Mouse (Mus musculus) liver, embryonic 11.5 days (tissue): ENCODE data around the gene Aldh6a1. TPM values are rescaled to one million over a fixed set of nuclear protein-coding genes. Genes with fewer than 3 reads are reported as not detected.

Experiments used
- ATAC-seq: fragments of 200-750 bp; cut with Nextera tagmentation; replicated peaks from 2 replicates; pipeline ENCODE4 v1.8.0; 2017; ENCODE audit warnings: moderate number of reproducible peaks, mild to moderate bottlenecking, moderate TSS enrichment, moderate library complexity; ENCODE audit not compliant: low FRiP score
- DNase-seq: peaks from one replicate; pipeline ENCODE4 v3.0.0-alpha.2; 2017; ENCODE audit warnings: low spot score
- H3K27ac ChIP-seq: fragments of 300-500 bp; sonication (generic); 2 replicates; pipeline ENCODE4 v1.5.1; 2014; ENCODE audit warnings: mild to moderate bottlenecking, low read depth, low read length, control low read depth
- H3K27me3 ChIP-seq: fragments of 300-500 bp; sonication (generic); replicated peaks from 2 replicates; pipeline ENCODE4 v1.6.1; 2014; ENCODE audit warnings: low read length, mixed read lengths; ENCODE audit not compliant: control insufficient read depth, insufficient read depth
- H3K36me3 ChIP-seq: fragments of 300-500 bp; sonication (generic); 2 replicates; pipeline ENCODE4 v1.6.1; 2014; ENCODE audit warnings: mild to moderate bottlenecking, low read length, moderate library complexity, mixed read lengths; ENCODE audit not compliant: control insufficient read depth, insufficient read depth
- H3K4me1 ChIP-seq: fragments of 300-500 bp; sonication (generic); replicated peaks from 2 replicates; pipeline ENCODE4 v1.6.1; 2014; ENCODE audit warnings: low read length, mixed read lengths; ENCODE audit not compliant: control insufficient read depth, insufficient read depth
- H3K4me2 ChIP-seq: fragments of 300-500 bp; sonication (generic); 2 replicates; pipeline ENCODE4 v1.6.1; 2014; ENCODE audit warnings: mild to moderate bottlenecking, control low read depth, moderate library complexity
- H3K4me3 ChIP-seq: fragments of 300-500 bp; sonication (generic); 2 replicates; pipeline ENCODE4 v1.5.1; 2014; ENCODE audit warnings: low read depth, low read length, control low read depth
- H3K9ac ChIP-seq: fragments of 300-500 bp; sonication (generic); 2 replicates; pipeline ENCODE4 v1.6.1; 2014; ENCODE audit warnings: low read depth, low read length, control low read depth
- H3K9me3 ChIP-seq: fragments of 300-500 bp; sonication (generic); 2 replicates; pipeline ENCODE4 v1.6.1; 2016; ENCODE audit warnings: low read length, inconsistent platforms, mixed read lengths; ENCODE audit not compliant: control insufficient read depth
- WGBS: fragments of 180-500 bp; shearing (Covaris S2); extraction: QIAGEN DNeasy Blood & Tissue Kit; methylation state at CpG from one replicate; pipeline ENCODE4 v1.1.7; 2014; 5-methylcytosine and 5-hydroxymethylcytosine counted together
- polyA plus RNA-seq: library from polyadenylated mRNA; unstranded; fragments of >200 nt; fragmentation: Nextera tagmentation; extraction: Ambion mirVana; gene quantifications from 2 replicates; pipeline ENCODE4 v1.2.1, GENCODE M21; 2014

Aldh6a1 gene
- polyA plus RNA-seq, result 21.5 and 25.7 TPM in 2 replicates

- DNase-seq (peak; percentile 92), ATAC-seq (peak; percentile 97)
- Histone ChIP-seq H3K27ac (peak within 1 kb of the TSS; percentile 70), H3K4me2 (peak within 1 kb of the TSS; percentile 82), H3K4me3 (peak within 1 kb of the TSS; percentile 88), H3K9me3 (no peaks in the 10 kb centered on the region), H3K27me3 (no peaks in the 10 kb centered on the region), H3K9ac (peak within 1 kb of the TSS; percentile 85), H3K4me1 (peaks cover 16% of the 10 kb centered on the region), H3K36me3 (no peaks in the 10 kb centered on the region)
- under 1% methylated on average over 49 of the region's 49 CpGs for whole genome bisulfite sequencing
Measured at GRCm38 (mm10) chr12:84450718-84451646, at the start of gene Aldh6a1, which contains the start of gene Lin52. TSS of gene Aldh6a1 (minus strand) at chr12:84451004. TSS of gene Lin52 (plus strand) at chr12:84451422.

GRCm38 (mm10) chr12:84496795-84497194 is 46.0 kb upstream of the Aldh6a1 start:
- DNase-seq (no peak), ATAC-seq (no peak)
- H3K27me3 ChIP-seq, result no peaks in the 10 kb centered on the region
- 84% methylated on average over 1 of the region's 1 CpGs for WGBS
- no peaks in the 10 kb centered on the region for H3K36me3 ChIP-seq
- peaks cover 2% of the 10 kb centered on the region; the same call in 1 of the 2 replicates for H3K4me1 ChIP-seq
- no peak overlapping the region for H3K4me3 ChIP-seq
- no peaks in the 10 kb centered on the region for H3K9me3 ChIP-seq
- no peak overlapping the region for H3K4me2 ChIP-seq
- H3K9ac ChIP-seq, result no peak overlapping the region
- no peak overlapping the region for H3K27ac ChIP-seq

- DNase-seq, result no peak
- Histone ChIP-seq H3K4me2 (no peak overlapping the region), H3K9me3 (no peaks in the 10 kb centered on the region), H3K4me1 (peaks cover 4% of the 10 kb centered on the region; the same call in 1 of the 2 replicates), H3K4me3 (no peak overlapping the region), H3K9ac (no peak overlapping the region), H3K27me3 (no peaks in the 10 kb centered on the region), H3K36me3 (no peaks in the 10 kb centered on the region), H3K27ac (no peak overlapping the region)
- WGBS, result 46% methylated on average over 8 of the region's 8 CpGs
- ATAC-seq, result no peak
Measured at GRCm38 (mm10) chr12:84487324-84488056, 36.7 kb upstream of the Aldh6a1 start.

GRCm38 (mm10) chr12:84482778-84483585 is 32.2 kb upstream of the Aldh6a1 start:
- no peak overlapping the region for H3K4me3 ChIP-seq
- WGBS, result 82% methylated on average over 14 of the region's 14 CpGs
- no peak overlapping the region for H3K4me2 ChIP-seq
- H3K27me3 ChIP-seq, result no peaks in the 10 kb centered on the region
- H3K9me3 ChIP-seq, result no peaks in the 10 kb centered on the region
- peaks cover 4% of the 10 kb centered on the region; the same call in 1 of the 2 replicates for H3K4me1 ChIP-seq
- no peak for DNase-seq
- H3K36me3 ChIP-seq, result no peaks in the 10 kb centered on the region
- no peak overlapping the region for H3K27ac ChIP-seq
- peak; percentile 31 for ATAC-seq
- H3K9ac ChIP-seq, result no peak overlapping the region

- Histone ChIP-seq H3K27ac (no peak overlapping the region), H3K4me2 (no peak overlapping the region), H3K9ac (no peak overlapping the region), H3K27me3 (no peaks in the 10 kb centered on the region), H3K4me1 (no peaks in the 10 kb centered on the region; the same call in 1 of the 2 replicates), H3K4me3 (no peak overlapping the region), H3K9me3 (no peaks in the 10 kb centered on the region), H3K36me3 (no peaks in the 10 kb centered on the region)
- no peak for DNase-seq
- WGBS, result 60% methylated on average over 2 of the region's 2 CpGs
- no peak for ATAC-seq
Measured at GRCm38 (mm10) chr12:84481251-84481650, 30.4 kb upstream of the Aldh6a1 start.

- H3K4me2 ChIP-seq, result no peak overlapping the region
- no peak overlapping the region for H3K4me3 ChIP-seq
- no peak overlapping the region for H3K27ac ChIP-seq
- no peaks in the 10 kb centered on the region; the same call in 1 of the 2 replicates for H3K4me1 ChIP-seq
- WGBS, result 86% methylated on average over 7 of the region's 7 CpGs
- DNase-seq, result no peak
- no peaks in the 10 kb centered on the region for H3K36me3 ChIP-seq
- ATAC-seq, result no peak
- no peaks in the 10 kb centered on the region for H3K27me3 ChIP-seq
- H3K9me3 ChIP-seq, result no peaks in the 10 kb centered on the region
- no peak overlapping the region for H3K9ac ChIP-seq
Measured at GRCm38 (mm10) chr12:84478937-84479336, 28.1 kb upstream of the Aldh6a1 start.

GRCm38 (mm10) chr12:84468701-84469100 is 17.9 kb upstream of the Aldh6a1 start:
- Histone ChIP-seq H3K27ac (no peak overlapping the region), H3K9ac (no peak overlapping the region), H3K4me1 (no peaks in the 10 kb centered on the region), H3K4me3 (no peak overlapping the region), H3K27me3 (no peaks in the 10 kb centered on the region), H3K9me3 (no peaks in the 10 kb centered on the region), H3K36me3 (no peaks in the 10 kb centered on the region), H3K4me2 (no peak overlapping the region)
- DNase-seq (no peak), ATAC-seq (no peak)
- 0% methylated on average over 1 of the region's 1 CpGs for WGBS

GRCm38 (mm10) chr12:84462856-84463255 is 12.1 kb upstream of the Aldh6a1 start:
- DNase-seq (no peak), ATAC-seq (no peak)
- Histone ChIP-seq H3K4me1 (no peaks in the 10 kb centered on the region), H3K4me3 (no peak overlapping the region), H3K4me2 (no peak overlapping the region), H3K9me3 (peaks cover 2% of the 10 kb centered on the region; the same call in 1 of the 2 replicates), H3K36me3 (peaks cover 21% of the 10 kb centered on the region), H3K27ac (no peak overlapping the region), H3K27me3 (no peaks in the 10 kb centered on the region), H3K9ac (no peak overlapping the region)
- WGBS, result 85% methylated on average over 3 of the region's 3 CpGs
